Mouse (Mus musculus) T-helper 2 cell (primary cell): ENCODE results near the gene Mkln1.

Experiments used
- in situ Hi-C: fragments of 300-600 bp; cut with MboI, MseI; formaldehyde crosslinking; loops from one replicate; pipeline ENCODE4 v1.15.1; 2025; ENCODE audit warnings: high pct_unique_total_duplicates

Gene Mkln1

DNA sequence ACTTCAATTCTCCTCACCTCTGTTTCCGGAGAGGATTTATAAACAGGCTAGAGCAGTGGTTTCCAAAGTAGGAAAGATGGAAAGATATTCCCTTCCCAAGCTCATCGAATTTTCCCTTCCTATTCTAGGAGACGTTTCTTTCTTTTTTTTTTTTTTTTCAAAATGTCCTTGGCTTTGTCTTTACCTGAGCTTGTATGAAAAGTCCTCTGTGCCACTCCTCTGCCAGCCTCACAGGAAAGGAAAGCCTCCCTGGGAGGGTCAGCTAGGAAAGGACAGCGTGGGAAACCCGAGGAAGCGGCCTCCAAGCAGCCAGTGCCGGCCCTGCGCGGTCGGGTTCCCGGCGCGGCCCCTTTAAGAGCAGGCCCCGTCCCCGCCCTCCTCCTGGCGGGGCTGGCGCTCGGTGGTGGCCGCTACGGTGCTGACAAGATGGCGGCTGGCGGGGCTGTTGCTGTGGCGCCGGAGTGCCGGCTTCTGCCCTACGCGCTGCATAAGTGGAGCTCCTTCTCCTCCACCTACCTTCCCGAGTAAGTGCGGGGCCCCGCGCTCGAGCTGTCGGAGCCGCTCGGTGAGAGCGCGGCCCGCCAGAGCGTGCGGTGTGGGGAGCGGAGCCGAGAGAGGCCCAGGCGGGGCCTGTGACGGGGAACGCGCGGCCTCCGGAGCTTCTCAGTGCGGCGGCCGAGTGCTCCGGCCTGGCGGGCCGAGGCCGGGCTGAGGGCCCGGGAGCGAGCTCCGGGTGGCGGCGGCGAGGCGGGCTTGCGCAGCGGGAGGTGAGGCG is at the start of gene Mkln1:
Mkln1 (plus strand) TSS at position 305 of the 775 bp plus-strand sequence.
- in situ Hi-C loops, result no loop called here

DNA sequence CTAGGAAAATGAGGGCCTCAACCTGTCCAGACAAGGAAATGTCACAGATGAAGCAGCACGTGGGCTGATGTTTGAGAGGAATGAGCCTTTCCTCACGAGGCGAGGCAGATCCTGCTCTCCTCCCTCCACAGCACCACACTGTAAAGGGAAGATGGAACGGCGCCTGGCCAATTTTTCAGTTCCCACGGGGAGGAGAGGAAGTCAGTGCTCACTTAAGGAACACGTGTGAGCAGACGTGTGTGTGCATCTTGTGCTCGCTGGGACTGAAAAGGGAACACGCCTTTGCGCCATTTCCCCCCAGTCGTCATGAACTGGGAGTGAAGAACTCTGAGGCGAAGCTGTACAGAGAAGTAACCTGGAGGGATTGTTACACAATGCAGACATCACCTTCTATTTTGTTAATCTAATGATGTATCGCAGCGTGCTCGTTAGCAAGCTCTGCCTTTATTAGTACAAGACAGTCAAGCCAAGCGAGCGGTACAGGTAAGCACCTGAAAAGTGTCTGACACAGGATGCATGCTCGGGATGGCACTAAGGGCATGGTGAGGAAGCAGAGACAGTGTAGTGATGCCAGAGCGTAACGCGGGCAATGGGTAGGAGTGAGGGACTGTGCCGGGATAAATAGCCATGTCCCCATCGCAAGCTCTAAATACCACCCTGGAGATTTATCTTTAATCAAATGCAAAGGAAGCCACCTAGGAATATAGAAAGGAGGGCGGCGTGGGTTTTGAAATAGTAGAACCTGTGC is 41.9 kb upstream of the Mkln1 start:
- in situ Hi-C loops, result loop anchor here (10.0 kb wide), 1 partner anchor 1868 kb away; no protein-coding TSS in a partner anchor

DNA sequence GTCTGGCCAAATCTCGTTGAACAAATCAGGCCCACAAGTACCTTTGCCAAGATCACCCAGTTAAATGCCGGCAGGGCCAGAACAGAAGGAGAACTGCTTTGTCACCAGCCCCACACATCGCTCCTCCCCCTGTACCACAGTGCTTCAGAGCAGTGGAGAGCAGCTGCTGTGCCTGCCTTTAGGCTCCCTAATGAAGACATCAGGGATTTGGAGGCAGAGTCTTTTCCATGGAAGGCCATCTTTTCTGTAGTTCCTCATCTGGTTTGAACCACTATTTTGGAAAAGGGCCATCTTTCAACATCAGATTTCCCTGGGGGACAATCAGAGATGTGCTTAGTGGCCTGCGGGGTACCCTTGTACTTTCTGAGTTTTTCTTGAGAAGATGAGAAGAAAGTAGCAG is 41.2 kb upstream of the Mkln1 start:
- in situ Hi-C loops, result loop anchor here (10.0 kb wide), 1 partner anchor 1868 kb away; no protein-coding TSS in a partner anchor

DNA sequence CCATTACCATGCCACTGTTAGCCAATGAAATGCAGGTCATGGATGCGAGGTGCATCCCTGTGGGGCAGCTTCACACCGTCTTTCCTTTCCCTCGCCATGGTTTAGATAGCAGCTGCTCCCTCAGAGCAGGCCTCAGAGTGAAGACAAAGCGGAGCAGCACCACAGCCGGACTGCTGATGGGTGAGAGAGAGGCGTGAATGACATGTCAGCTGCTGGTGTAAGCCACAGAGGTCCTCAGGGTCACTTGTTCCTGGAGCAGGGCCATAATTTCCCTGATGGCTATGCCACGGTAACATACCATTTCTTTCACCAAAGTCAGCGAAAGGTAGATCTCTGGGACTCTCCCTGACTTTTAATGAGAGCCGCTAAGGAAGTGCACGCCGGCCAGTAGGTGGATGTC is 35.9 kb upstream of the Mkln1 start:
- in situ Hi-C loops, result no loop called here

DNA sequence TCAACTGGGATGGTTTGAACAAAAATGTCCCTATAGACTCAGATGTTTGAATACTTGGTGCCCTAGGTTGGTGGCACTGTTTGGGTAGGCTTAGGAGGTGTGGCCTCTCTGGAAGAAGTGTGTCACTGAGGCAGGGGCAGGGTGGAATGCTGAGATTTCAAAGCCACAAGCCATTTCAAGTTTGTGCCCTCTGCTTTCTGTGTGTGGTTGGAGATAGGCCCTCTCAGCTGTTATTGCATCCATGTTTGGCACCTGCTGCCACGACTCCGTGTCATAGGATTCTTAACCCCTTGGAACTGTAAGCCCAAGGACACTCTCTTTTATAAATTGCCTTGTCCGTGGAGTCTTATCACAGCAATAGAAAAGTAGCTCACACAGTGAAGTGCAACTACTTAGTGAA is 34.1 kb upstream of the Mkln1 start:
- in situ Hi-C loops, result no loop called here

DNA sequence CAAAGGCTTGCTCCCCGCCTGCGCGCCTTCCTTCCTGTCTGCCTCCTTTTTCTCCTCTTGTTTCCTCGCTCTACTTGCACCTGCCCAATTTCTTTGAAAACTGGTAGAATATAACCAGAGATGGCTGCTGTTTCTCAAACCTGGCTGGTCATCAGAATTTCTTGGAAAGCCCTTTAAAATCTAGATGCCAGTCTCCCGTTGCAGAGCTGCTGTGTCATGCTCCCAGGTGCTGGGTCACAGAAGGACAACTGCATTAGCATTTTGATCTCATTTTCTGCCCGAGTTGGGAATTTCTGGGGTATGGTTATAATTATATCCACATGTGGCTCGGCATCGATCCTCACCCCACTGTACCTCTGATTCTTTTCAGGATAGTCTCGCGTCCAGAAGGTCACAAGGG is 30.6 kb upstream of the Mkln1 start:
- in situ Hi-C loops, result no loop called here

DNA sequence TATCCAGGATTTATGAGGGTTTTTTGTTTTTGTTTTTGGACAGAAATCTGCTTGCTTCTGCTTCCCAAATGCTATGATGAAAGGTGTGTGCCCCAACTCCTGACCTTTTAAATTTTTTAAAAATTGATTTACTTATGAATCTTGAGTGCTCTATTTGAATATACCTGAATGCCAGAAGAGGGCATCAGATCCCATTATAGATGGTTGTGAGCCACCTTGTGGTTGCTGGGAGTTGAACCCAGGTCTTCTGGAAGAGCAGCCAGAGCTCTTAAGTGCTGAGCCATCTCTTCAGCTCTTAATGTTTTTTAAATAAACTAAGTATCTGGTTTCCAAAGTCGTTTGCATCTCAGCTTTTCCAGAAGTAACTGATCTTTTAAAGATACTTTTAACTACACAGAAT is 30.0 kb upstream of the Mkln1 start:
- in situ Hi-C loops, result no loop called here

DNA sequence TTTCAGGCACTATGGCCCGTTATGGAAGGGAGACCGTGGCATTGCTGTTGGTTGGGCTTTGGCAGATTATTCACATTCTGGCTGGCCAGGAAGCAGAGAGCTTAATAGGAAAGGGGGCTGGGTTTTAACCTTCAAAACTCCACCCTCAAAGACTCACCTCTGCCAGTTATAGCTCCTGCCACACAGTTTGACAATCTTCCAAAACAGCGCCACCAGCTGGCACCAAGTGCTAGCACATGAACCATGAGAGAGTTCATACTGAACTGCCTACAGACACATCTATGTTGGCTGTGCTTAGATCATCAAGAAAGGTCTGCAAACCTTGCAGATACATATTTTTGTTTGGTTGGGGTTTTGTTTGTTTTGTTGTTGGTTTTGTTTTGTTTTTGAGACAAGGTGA is 28.7 kb upstream of the Mkln1 start:
- in situ Hi-C loops, result no loop called here

DNA sequence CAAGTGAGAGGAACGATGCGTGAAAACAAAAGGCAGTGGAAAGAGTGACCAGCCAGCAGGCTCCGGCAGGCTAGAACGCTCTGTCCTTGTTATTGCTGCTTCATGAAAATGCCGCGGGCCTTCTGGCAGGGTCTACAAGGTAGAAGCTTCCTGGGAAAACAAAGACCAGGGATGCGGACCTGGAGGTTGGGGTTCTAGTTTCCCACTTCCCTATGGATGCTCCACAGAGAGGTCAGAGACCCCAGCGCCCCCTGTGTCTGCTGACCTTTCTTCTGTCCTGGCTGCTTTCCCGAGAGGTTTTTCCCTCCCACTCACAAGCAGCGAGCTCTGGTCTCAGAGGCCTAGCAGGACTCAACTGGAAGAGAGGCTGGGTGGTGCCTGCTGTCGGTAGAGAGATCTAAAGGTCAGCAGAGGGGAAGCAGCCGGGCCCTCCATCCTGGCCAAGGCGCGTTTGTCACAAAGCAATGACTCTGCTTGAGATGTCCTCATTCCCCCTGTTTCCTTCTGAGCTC is 27.9 kb upstream of the Mkln1 start:
- in situ Hi-C loops, result no loop called here

DNA sequence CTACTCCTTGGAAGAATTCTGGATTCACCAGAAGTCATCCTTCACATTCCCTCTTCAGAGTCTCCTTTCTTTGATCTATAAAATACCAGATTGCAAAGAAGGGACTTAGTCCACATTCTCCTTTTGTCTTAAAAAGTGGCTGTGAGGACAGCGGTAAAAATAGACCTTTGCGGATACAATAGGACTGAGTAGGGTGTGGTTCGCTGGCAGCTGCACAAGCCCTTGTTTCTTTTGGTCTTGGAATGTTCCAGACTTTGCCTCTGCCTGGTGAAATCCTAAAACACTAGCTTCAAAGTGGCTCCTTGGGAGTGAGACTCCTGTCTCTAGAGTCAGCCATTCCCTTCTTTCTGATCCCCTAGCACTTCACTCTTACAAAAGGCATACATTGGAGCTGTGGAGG is 27.4 kb upstream of the Mkln1 start:
- in situ Hi-C loops, result no loop called here

DNA sequence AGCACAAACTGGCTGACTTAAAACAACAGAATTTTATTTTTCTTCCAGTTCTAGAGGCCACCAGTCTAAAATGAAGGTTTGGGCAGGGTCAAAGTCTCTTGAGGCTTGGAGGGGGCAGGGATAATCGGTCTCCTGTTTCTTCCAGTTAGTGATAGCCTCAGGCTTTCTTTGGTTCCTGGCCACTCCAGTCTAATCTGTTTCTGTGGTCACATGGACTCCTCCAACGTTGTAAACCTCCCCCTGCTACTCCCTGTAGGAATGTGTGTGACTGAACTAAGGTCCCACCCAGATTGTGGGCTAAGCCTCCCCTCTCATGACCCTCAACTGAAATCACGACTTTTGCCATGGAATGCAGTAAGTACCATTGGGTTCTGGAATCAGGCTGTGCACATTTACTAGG is 25.9 kb upstream of the Mkln1 start:
- in situ Hi-C loops, result no loop called here

DNA sequence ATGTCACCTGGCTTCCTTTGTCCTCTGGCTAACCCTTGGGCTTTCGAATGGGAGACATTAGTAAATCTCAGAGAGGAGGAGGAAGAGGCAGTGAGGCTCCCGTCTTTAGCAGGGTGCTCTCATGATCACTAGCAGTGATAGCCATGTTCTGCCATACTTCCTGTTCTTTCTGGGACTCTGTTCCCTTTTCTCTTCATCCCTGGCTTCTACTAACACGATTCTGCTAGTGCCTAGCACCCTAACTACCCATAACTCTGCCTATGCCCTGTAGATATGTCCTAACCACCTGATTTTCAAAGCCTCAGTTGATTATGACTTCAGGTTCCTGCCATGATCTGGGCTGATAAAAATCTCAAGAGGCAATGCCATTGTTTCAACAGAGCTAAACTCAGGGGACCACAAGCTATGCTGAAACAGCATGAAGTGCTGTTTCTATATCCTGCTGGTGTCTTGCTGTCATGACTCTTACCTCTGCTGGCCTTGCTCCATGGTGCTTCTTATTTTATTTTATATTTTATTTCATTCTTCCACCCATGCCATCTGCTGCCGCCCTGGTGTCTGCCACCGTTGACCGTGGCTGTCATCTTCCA is 25.4 kb upstream of the Mkln1 start:
- in situ Hi-C loops, result no loop called here

DNA sequence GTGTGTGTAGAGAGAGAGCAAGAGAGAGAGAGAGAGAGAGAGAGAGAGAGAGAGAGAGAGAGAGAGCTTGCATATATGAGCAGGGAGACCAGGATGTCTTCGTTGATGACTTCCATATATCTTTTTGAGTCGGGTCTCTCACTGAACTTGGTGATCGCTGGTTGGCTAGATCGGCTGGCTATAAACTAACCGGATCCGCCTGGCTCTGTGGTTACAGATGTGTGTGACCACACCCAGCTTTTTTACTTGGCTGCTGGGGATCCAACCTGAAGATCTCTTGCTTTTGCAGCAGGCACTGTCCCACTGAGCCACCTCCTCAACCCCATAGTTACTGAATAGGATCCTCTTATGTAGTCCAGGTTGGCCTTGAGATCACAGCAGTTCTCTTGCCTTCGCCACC is 15.5 kb upstream of the Mkln1 start:
- in situ Hi-C loops, result no loop called here

DNA sequence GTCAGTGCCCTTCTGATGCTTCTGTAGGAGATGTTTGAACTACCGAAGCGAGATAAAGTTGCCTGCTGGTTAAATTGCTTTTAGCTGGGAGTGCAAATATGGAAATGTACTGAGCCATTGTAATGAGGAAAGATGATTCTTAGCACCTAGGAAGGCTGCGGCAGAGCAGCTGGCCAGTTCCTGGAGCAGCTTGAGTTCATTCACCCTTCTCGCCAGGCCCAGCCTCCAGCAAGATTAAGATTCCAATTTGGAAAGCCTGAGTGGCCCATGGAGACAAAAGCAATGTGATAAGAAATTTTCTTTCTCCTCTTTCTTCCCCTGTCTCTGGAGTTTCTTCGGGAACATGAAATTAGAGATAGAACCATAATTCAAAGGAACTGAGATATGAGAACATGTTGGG is 13.7 kb upstream of the Mkln1 start:
- in situ Hi-C loops, result no loop called here

DNA sequence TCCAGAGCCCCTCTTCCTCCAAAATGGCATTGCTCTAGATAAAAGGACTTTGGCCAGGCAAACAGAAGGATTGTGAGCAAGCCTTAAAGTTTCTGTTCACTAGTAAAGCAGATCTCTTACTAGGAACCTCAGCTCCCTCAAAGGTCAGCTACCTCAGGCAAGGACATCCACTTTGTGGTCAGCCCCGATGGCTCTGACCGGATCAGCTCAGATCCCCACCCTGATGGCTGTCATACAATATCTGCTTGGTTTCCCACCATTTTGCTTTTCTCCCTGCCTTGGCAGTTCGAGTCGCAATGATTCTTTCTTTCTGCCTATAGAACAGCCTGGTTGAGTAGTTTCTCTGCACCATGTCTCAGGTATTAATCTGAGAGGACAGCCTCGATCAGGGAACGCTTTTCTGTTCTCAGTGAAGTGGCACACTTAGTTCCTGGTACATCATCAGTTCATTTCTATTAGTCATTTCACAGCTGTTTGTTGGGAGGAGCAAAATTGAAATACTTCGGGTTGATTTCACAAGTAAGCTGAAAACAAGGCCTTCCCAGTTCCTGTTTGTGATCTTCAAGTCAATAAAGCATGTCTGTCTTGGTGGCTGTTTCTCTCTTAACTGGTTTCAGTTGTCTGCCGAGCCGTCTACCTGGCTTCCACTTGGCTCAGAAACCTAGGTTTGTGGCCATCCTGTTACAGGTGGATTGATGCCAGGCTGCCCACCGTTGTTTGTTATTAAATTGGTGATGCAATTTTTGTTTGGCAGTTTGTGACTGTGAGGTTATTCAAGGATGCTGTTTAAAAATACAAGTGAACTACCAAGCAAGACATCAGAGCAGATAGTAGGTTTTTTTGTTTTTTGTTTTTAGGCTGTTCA is 13.0 kb upstream of the Mkln1 start:
- in situ Hi-C loops, result no loop called here

DNA sequence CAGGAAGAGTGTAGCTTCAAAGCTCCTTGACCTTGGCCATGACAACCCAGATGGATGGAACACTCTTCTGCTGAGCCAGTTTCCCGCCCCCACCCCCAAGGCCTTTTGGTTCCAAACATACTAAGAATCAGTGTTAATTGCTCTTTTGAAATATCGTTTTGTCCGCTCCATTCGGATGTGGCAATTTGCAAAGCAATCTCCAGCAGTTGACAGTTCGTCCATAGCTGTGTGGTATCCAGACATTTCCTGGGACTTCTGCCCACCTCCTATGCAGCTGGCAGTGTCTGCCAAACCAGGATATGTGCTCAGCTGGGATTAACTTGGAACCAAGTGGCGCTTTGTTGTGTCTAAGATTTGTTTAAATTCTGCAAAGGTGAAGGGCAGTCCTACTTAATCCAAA is 8.8 kb upstream of the Mkln1 start:
- in situ Hi-C loops, result no loop called here

DNA sequence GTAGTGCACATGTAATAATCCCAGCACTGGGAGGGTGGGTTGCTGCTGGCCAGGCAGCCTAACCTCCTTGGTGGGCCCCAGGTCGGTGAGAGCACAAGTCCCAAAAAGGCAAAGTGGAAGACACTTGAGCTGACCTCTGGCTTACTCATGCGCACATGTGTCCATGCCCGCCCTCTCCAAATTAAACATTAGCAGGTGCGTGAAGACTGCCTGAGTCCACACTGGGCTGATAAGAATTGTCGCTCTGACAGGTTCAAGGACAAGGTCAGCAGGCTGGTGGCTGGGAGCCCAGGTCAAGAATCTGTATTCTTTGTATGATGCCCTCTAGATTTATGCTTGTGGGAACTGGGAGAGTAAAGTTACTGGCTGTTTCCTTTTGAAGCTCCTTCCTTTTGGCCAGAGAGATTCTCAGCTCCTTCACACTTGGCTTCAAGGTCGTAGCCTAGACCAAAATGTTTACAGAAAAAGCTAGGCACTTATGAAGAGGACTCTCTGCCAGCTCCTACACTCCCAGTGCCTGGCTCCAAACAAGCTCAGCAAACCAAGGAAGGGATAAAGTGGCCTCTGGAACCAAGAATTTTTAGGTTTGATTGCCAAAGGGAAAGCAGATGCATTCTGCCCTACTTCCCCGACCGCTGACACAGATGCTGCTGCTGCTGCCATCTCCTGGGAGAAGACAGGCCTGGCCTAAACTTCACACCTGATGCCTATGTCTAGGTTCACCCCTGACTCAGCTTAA is 8.1 kb upstream of the Mkln1 start:
- in situ Hi-C loops, result no loop called here

DNA sequence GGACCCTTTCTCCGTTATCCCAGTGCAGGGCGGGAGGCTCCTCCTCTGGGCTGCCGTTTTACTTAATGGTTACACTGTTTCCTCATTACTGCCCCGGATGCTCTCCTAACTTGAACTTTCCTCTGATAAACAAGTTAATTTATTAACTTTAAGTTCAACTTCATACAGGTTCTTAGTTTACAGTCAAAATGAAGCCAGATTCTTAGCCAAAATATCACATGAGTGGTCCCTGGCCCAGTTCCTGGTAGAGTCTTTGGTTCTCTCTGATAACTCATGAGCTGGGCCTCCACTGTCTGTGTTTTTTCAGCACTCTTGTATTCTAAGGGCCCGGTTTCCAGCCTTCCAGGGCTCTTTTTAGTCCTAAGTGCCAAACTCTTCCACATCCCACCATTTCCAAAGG is 5.7 kb upstream of the Mkln1 start:
- in situ Hi-C loops, result no loop called here

DNA sequence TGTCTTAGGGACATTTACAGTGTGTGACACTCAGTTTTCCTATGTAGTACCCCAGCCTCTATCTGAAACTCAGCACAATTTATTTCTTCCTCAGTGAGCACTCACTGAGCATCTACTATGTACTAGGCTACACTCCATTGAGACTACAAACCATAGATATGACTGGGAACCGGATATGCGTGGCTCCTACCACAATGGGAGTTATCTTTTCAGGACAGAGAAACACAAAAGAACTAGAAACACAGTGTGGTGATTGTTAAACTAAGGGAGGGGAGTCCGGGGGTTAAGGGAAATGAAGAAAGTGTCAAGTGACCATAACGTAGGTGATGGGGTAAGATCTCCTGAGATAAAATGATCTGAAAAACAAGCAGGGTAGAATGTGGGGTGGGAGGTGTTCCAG is 2.4 kb upstream of the Mkln1 start:
- in situ Hi-C loops, result no loop called here

DNA sequence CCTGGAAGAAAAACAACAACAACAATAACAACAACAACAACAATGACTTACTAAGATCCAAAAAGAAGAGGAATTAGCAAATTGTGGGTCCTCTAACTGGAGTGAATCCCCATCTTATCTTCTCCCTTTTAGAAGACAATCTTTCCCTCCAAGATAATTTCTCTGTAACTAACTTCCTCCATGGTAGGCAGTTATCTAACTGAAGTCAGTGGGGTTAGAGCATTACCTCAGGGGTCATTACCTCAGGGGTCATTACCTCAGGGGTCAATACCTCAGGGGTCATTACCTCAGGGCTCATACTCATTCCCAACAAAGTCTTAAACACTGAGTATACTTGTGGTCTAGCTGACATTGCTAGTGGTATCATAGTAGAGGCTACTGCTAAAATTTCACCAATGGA is 1.2 kb upstream of the Mkln1 start:
- in situ Hi-C loops, result no loop called here
